Mouse (Mus musculus) embryonic facial prominence, embryonic 13.5 days (tissue): ENCODE results near the gene Wsb2. TPM values are rescaled to one million over a fixed set of nuclear protein-coding genes. Genes with fewer than 3 reads are reported as not detected.

Experiments used
- ATAC-seq: fragments of 200-750 bp; cut with Nextera tagmentation; 2 replicates; pipeline ENCODE4 v1.8.0; 2017; ENCODE audit warnings: low read depth; ENCODE audit not compliant: insufficient number of reproducible peaks, insufficient read depth, low FRiP score, low TSS enrichment
- H3K27ac ChIP-seq: fragments of 300-500 bp; sonication (generic); 2 replicates; pipeline ENCODE4 v1.5.1; 2015; ENCODE audit warnings: moderate library complexity, mild to moderate bottlenecking, inconsistent platforms
- H3K27me3 ChIP-seq: fragments of 300-500 bp; sonication (generic); 2 replicates; pipeline ENCODE4 v1.6.1; 2015; ENCODE audit warnings: mild to moderate bottlenecking, inconsistent platforms
- H3K36me3 ChIP-seq: fragments of 300-500 bp; sonication (generic); 2 replicates; pipeline ENCODE4 v1.6.1; 2015; ENCODE audit warnings: mild to moderate bottlenecking, inconsistent platforms
- H3K4me1 ChIP-seq: fragments of 300-500 bp; sonication (generic); 2 replicates; pipeline ENCODE4 v1.6.1; 2015; ENCODE audit warnings: inconsistent platforms
- H3K4me2 ChIP-seq: fragments of 300-500 bp; sonication (generic); 2 replicates; pipeline ENCODE4 v1.6.1; 2015; ENCODE audit warnings: moderate library complexity, mild to moderate bottlenecking, inconsistent platforms
- H3K4me3 ChIP-seq: fragments of 300-500 bp; sonication (generic); 2 replicates; pipeline ENCODE4 v1.5.1; 2015; ENCODE audit warnings: mild to moderate bottlenecking, inconsistent platforms
- H3K9ac ChIP-seq: fragments of 300-500 bp; sonication (generic); 2 replicates; pipeline ENCODE4 v1.6.1; 2015; ENCODE audit warnings: mild to moderate bottlenecking, inconsistent platforms
- H3K9me3 ChIP-seq: fragments of 300-500 bp; sonication (generic); 2 replicates; pipeline ENCODE4 v1.6.1; 2016; ENCODE audit warnings: inconsistent platforms
- WGBS: fragments of 180-500 bp; shearing (Covaris S2); methylation state at CpG from one replicate; pipeline ENCODE4 v1.1.7; 2015; ENCODE audit warnings: mixed read lengths; 5-methylcytosine and 5-hydroxymethylcytosine counted together
- polyA plus RNA-seq: library from polyadenylated mRNA; unstranded; fragments of >200 nt; fragmentation: Nextera tagmentation; extraction: Ambion mirVana; gene quantifications from 2 replicates; pipeline ENCODE4 v1.2.1, GENCODE M21; 2015

Wsb2 gene
- polyA plus RNA-seq, 1 experiment from 2014 or later, result 46.1 TPM

GRCm38 (mm10) chr5:117415011-117415912 lies 58.2 kb downstream of the Wsb2 start:
- Histone ChIP-seq H3K4me1 (peaks cover 10% of the 10 kb centered on the region; the same call in 1 of the 2 replicates), H3K4me2 (peak overlapping the region; percentile 99), H3K9me3 (no peaks in the 10 kb centered on the region), H3K36me3 (no peaks in the 10 kb centered on the region), H3K4me3 (peak overlapping the region; percentile 59; the same call in 1 of the 2 replicates), H3K27me3 (peaks cover 72% of the 10 kb centered on the region), H3K27ac (no peak overlapping the region), H3K9ac (no peak overlapping the region)
- ATAC-seq, result no peak
- 27% methylated on average over 19 of the region's 19 CpGs for WGBS

- Histone ChIP-seq H3K4me1 (peaks cover 10% of the 10 kb centered on the region; the same call in 1 of the 2 replicates), H3K9ac (no peak overlapping the region), H3K4me2 (no peak overlapping the region), H3K27ac (no peak overlapping the region), H3K36me3 (no peaks in the 10 kb centered on the region), H3K9me3 (no peaks in the 10 kb centered on the region), H3K4me3 (no peak overlapping the region), H3K27me3 (peaks cover 53% of the 10 kb centered on the region)
- 80% methylated on average over 2 of the region's 2 CpGs for WGBS
- no peak for ATAC-seq
These were observed 60.3 kb downstream of the Wsb2 start for GRCm38 (mm10) chr5:117417442-117417841.

Other genes starting within 250 kb of the Wsb2 start
- 87.8 and 89.7 TPM in 2 replicates for gene Suds3, start 241.2 kb upstream of the Wsb2 start, polyA plus RNA-seq
- 14.3 and 16.3 TPM in 2 replicates for gene Taok3, start 237.2 kb upstream of the Wsb2 start, polyA plus RNA-seq
- 780 and 876 TPM in 2 replicates for gene Pebp1, start 69.7 kb upstream of the Wsb2 start, polyA plus RNA-seq
- 7.1 and 11.3 TPM in 2 replicates for gene Vsig10, start 38.2 kb upstream of the Wsb2 start, polyA plus RNA-seq
- gene Rfc5, start 31.7 kb downstream of the Wsb2 start, polyA plus RNA-seq, result 87.7 and 103 TPM in 2 replicates
- gene Ksr2, start 56.7 kb downstream of the Wsb2 start, polyA plus RNA-seq, result 0.41 and 0.52 TPM in 2 replicates